Mouse (Mus musculus): ENCODE measurements around the gene Brms1. TPM values are rescaled to one million over a fixed set of nuclear protein-coding genes. Genes with fewer than 3 reads are reported as not detected.
A peak's percentile ranks its signal among the peaks of the same experiment; 100 is the strongest.

Gene Brms1
- polyA plus RNA-seq, 1 experiment = 40.4 TPM

- no peak for DNase-seq
- H3K4me3 ChIP-seq (replicated peaks; ENCODE audit: extremely low read depth, low read depth, low read length) = no peak overlapping the region
- H3K4me1 ChIP-seq (ENCODE audit: control insufficient read depth, insufficient read depth, low read length) = peaks cover 7% of the 10 kb centered on the region; the same call in 1 of the 2 replicates
- TF ChIP-seq CTCF (IDR thresholded peaks at IDR 0.05; ENCODE audit: insufficient read depth, low read length) (no peak), POLR2A (IDR thresholded peaks at IDR 0.05; ENCODE audit: borderline replicate concordance, extremely low read depth, low read depth, low read length) (no peak)
- WGBS = 20% methylated on average over 10 of the region's 10 CpGs
Measured at GRCm38 (mm10) chr19:5058801-5059771, 17.9 kb downstream of the Brms1 start.

GRCm38 (mm10) chr19:5060365-5061330 is 19.5 kb downstream of the Brms1 start:
- TF ChIP-seq POLR2A (IDR thresholded peaks at IDR 0.05; ENCODE audit: borderline replicate concordance, extremely low read depth, low read depth, low read length) = no peak
- no peak for TF ChIP-seq CTCF (IDR thresholded peaks at IDR 0.05; ENCODE audit: insufficient read depth, low read length)
- no peak for DNase-seq
- WGBS = 45% methylated on average over 5 of the region's 5 CpGs

GRCm38 (mm10) chr19:5062041-5062440 is 20.9 kb downstream of the Brms1 start:
- no peak for DNase-seq
- no peak overlapping the region for H3K4me3 ChIP-seq (replicated peaks; ENCODE audit: extremely low read depth, low read depth, low read length)
- H3K4me1 ChIP-seq (ENCODE audit: control insufficient read depth, insufficient read depth, low read length) = peaks cover 8% of the 10 kb centered on the region
- TF ChIP-seq CTCF (IDR thresholded peaks at IDR 0.05; ENCODE audit: insufficient read depth, low read length) = no peak
- no peak for TF ChIP-seq POLR2A (IDR thresholded peaks at IDR 0.05; ENCODE audit: borderline replicate concordance, extremely low read depth, low read depth, low read length)
- WGBS = 84% methylated on average over 5 of the region's 5 CpGs

More at GRCm38 (mm10) chr19:5060365-5061330, 19.5 kb downstream of the Brms1 start:
- Histone ChIP-seq H3K4me1 (ENCODE audit: control insufficient read depth, insufficient read depth, low read length) (peaks cover 7% of the 10 kb centered on the region; the same call in 1 of the 2 replicates), H3K4me3 (replicated peaks; ENCODE audit: extremely low read depth, low read depth, low read length) (no peak overlapping the region)

- DNase-seq = no peak
- TF ChIP-seq POLR2A (IDR thresholded peaks at IDR 0.05; ENCODE audit: borderline replicate concordance, extremely low read depth, low read depth, low read length) (no peak), CTCF (IDR thresholded peaks at IDR 0.05; ENCODE audit: insufficient read depth, low read length) (no peak)
- H3K4me3 ChIP-seq (replicated peaks; ENCODE audit: extremely low read depth, low read depth, low read length) = no peak overlapping the region
- H3K4me1 ChIP-seq (ENCODE audit: control insufficient read depth, insufficient read depth, low read length) = peaks cover 12% of the 10 kb centered on the region
- WGBS = 77% methylated on average over 6 of the region's 6 CpGs
Measured at GRCm38 (mm10) chr19:5062446-5062845, 21.3 kb downstream of the Brms1 start.

- peaks cover 11% of the 10 kb centered on the region for H3K4me1 ChIP-seq (ENCODE audit: control insufficient read depth, insufficient read depth, low read length)
- no peak for DNase-seq
- 35% methylated on average over 7 of the region's 7 CpGs for WGBS
- no peak overlapping the region for H3K4me3 ChIP-seq (replicated peaks; ENCODE audit: extremely low read depth, low read depth, low read length)
- TF ChIP-seq CTCF (IDR thresholded peaks at IDR 0.05; ENCODE audit: insufficient read depth, low read length) (no peak), POLR2A (IDR thresholded peaks at IDR 0.05; ENCODE audit: borderline replicate concordance, extremely low read depth, low read depth, low read length) (no peak)
Measured at GRCm38 (mm10) chr19:5065104-5065503, 23.9 kb downstream of the Brms1 start.

GRCm38 (mm10) chr19:5067040-5067799 is 26.1 kb downstream of the Brms1 start:
- no peak overlapping the region for H3K4me3 ChIP-seq (replicated peaks; ENCODE audit: extremely low read depth, low read depth, low read length)
- TF ChIP-seq CTCF (IDR thresholded peaks at IDR 0.05; ENCODE audit: insufficient read depth, low read length) = no peak
- TF ChIP-seq POLR2A (IDR thresholded peaks at IDR 0.05; ENCODE audit: borderline replicate concordance, extremely low read depth, low read depth, low read length) = no peak
- DNase-seq = no peak
- peaks cover 14% of the 10 kb centered on the region for H3K4me1 ChIP-seq (ENCODE audit: control insufficient read depth, insufficient read depth, low read length)
- WGBS = 11% methylated on average over 15 of the region's 15 CpGs

GRCm38 (mm10) chr19:5067867-5068569 is 26.9 kb downstream of the Brms1 start, which contains the start of gene Cd248:
Gene Cd248, plus strand, starts transcription at chr19:5068078.
- no peak for DNase-seq
- H3K4me3 ChIP-seq (replicated peaks; ENCODE audit: extremely low read depth, low read depth, low read length) = peak within 1 kb of the TSS; percentile 10
- TF ChIP-seq CTCF (IDR thresholded peaks at IDR 0.05; ENCODE audit: insufficient read depth, low read length) = no peak
- 0 out of 2 replicates have a peak, but pooled peaks have one; percentile 28 for TF ChIP-seq POLR2A (IDR thresholded peaks at IDR 0.05; ENCODE audit: borderline replicate concordance, extremely low read depth, low read depth, low read length)
- H3K4me1 ChIP-seq (ENCODE audit: control insufficient read depth, insufficient read depth, low read length) = peaks cover 14% of the 10 kb centered on the region
- WGBS = 2% methylated on average over 55 of the region's 56 CpGs

- TF ChIP-seq POLR2A (IDR thresholded peaks at IDR 0.05; ENCODE audit: borderline replicate concordance, extremely low read depth, low read depth, low read length) = no peak
- no peak for TF ChIP-seq CTCF (IDR thresholded peaks at IDR 0.05; ENCODE audit: insufficient read depth, low read length)
- Histone ChIP-seq H3K4me3 (replicated peaks; ENCODE audit: extremely low read depth, low read depth, low read length) (peak overlapping the region; percentile 10), H3K4me1 (ENCODE audit: control insufficient read depth, insufficient read depth, low read length) (peaks cover 14% of the 10 kb centered on the region)
- no peak for DNase-seq
- WGBS = 35% methylated on average over 21 of the region's 21 CpGs
Measured at GRCm38 (mm10) chr19:5068570-5069234, 27.5 kb downstream of the Brms1 start.
